Mouse (Mus musculus) MEL (cell line): ENCODE data around the gene Bcat2. TPM values are rescaled to one million over a fixed set of nuclear protein-coding genes. Genes with fewer than 3 reads are reported as not detected.

Experiments used
- DNase-seq: peaks from one replicate; pipeline ENCODE4 v3.0.0; 2011; ENCODE audit warnings: low read depth, low spot score
- H3K27ac ChIP-seq: 2 replicates; pipeline ENCODE4 v1.5.1; 2012; ENCODE audit warnings: low read depth, mild to moderate bottlenecking, control low read depth, low read length, moderate library complexity; ENCODE audit not compliant: control insufficient read depth
- H3K27me3 ChIP-seq, 2 experiments: fragments of 150-350 bp in 1 of 2; sonication (generic) in 1 of 2; 2 replicates each; pipeline ENCODE4 v1.6.1; 2012; ENCODE audit warnings: low read length in 2 of 2, mild to moderate bottlenecking in 2 of 2, improper control_type of control experiment in 1 of 2, moderate library complexity in 1 of 2; ENCODE audit not compliant: insufficient read depth in 2 of 2, control insufficient read depth in 1 of 2
- H3K36me3 ChIP-seq, 2 experiments: 2 replicates each; pipeline ENCODE4 v1.6.1; 2012 to 2014; ENCODE audit warnings: low read length in 2 of 2, improper control_type of control experiment in 1 of 2, inconsistent platforms in 1 of 2, mild to moderate bottlenecking in 1 of 2; ENCODE audit not compliant: insufficient read depth in 2 of 2, control insufficient read depth in 1 of 2
- H3K4me1 ChIP-seq, 2 experiments: fragments of 150-350 bp in 1 of 2; sonication (generic) in 1 of 2; 2 replicates each; pipeline ENCODE4 v1.6.1; 2012; ENCODE audit warnings: low read length in 2 of 2, improper control_type of control experiment in 1 of 2, mild to moderate bottlenecking in 1 of 2; ENCODE audit not compliant: insufficient read depth in 2 of 2, control insufficient read depth in 1 of 2
- H3K4me3 ChIP-seq, 2 experiments: fragments of 150-350 bp in 1 of 2; sonication (generic) in 1 of 2; 2 replicates each; pipeline ENCODE4 v1.5.1; 2012; ENCODE audit warnings: low read depth in 2 of 2, low read length in 2 of 2, mild to moderate bottlenecking in 2 of 2, moderate library complexity in 2 of 2, control low read depth in 1 of 2, improper control_type of control experiment in 1 of 2; ENCODE audit not compliant: control insufficient read depth in 1 of 2, insufficient read depth in 1 of 2
- H3K79me2 ChIP-seq: 2 replicates; pipeline ENCODE4 v1.6.1; 2012; ENCODE audit warnings: mild to moderate bottlenecking, low read length, moderate library complexity; ENCODE audit not compliant: control insufficient read depth, poor library complexity, insufficient read depth
- H3K9ac ChIP-seq: 2 replicates; pipeline ENCODE4 v1.6.1; 2012; ENCODE audit warnings: low read depth, mild to moderate bottlenecking, control low read depth, low read length, moderate library complexity; ENCODE audit not compliant: control insufficient read depth, poor library complexity, severe bottlenecking
- H3K9me3 ChIP-seq: fragments of 150-350 bp; sonication (generic); replicated peaks from 2 replicates; pipeline ENCODE4 v1.6.1; 2012; ENCODE audit warnings: mild to moderate bottlenecking, low read length, improper control_type of control experiment, moderate library complexity; ENCODE audit not compliant: insufficient read depth
- CHD1 ChIP-seq: IDR thresholded peaks from 2 replicates; pipeline ENCODE4 v1.6.1; 2012; ENCODE audit warnings: low read depth, mild to moderate bottlenecking, inconsistent platforms, low read length, improper control_type of control experiment
- CHD2 ChIP-seq: IDR thresholded peaks from 2 replicates; pipeline ENCODE4 v1.6.1; 2011; ENCODE audit warnings: low read length, improper control_type of control experiment
- E2F4 ChIP-seq: IDR thresholded peaks from 2 replicates; pipeline ENCODE4 v1.6.1; 2011; ENCODE audit warnings: low read depth, low read length, improper control_type of control experiment, borderline replicate concordance
- ELF1 ChIP-seq: IDR thresholded peaks from 2 replicates; pipeline ENCODE4 v1.6.1; 2014; ENCODE audit warnings: low read depth, mild to moderate bottlenecking, inconsistent platforms, low read length, improper control_type of control experiment, moderate library complexity
- EP300 ChIP-seq, 2 experiments: IDR thresholded peaks; 2 replicates each; pipeline ENCODE4 v1.6.1; 2011; ENCODE audit warnings: improper control_type of control experiment in 2 of 2, low read length in 2 of 2, low read depth in 1 of 2, mild to moderate bottlenecking in 1 of 2
- GABPA ChIP-seq: IDR thresholded peaks from 2 replicates; pipeline ENCODE4 v1.6.1; 2012; ENCODE audit warnings: low read depth, mild to moderate bottlenecking, inconsistent platforms, low read length, improper control_type of control experiment, moderate library complexity
- HCFC1 ChIP-seq: IDR thresholded peaks from 2 replicates; pipeline ENCODE4 v1.6.1; 2012; ENCODE audit warnings: low read depth, mild to moderate bottlenecking, inconsistent platforms, low read length, improper control_type of control experiment, moderate library complexity
- JUND ChIP-seq: IDR thresholded peaks from 2 replicates; pipeline ENCODE4 v1.6.1; 2011; ENCODE audit warnings: low read depth, mild to moderate bottlenecking, improper control_type of control experiment, low read length
- KAT2A ChIP-seq: conservative IDR thresholded peaks from 2 replicates; pipeline ENCODE4 v1.6.1; 2012; ENCODE audit warnings: low read depth, low read length, improper control_type of control experiment, inconsistent platforms
- MAFK ChIP-seq: IDR thresholded peaks from 2 replicates; pipeline ENCODE4 v1.6.1; 2011; ENCODE audit warnings: low read depth, mild to moderate bottlenecking, low read length, improper control_type of control experiment, borderline replicate concordance
- MEF2A ChIP-seq: IDR thresholded peaks from 2 replicates; pipeline ENCODE4 v1.6.1; 2014; ENCODE audit warnings: low read depth, mild to moderate bottlenecking, inconsistent platforms, low read length, improper control_type of control experiment; ENCODE audit not compliant: poor library complexity, insufficient replicate concordance, severe bottlenecking; ENCODE audit errors: extremely low read depth
- NELFE ChIP-seq: IDR thresholded peaks from 2 replicates; pipeline ENCODE4 v1.6.1; 2011; ENCODE audit warnings: low read depth, low read length, improper control_type of control experiment
- POLR2AphosphoS5 ChIP-seq: IDR thresholded peaks from 2 replicates; pipeline ENCODE4 v1.6.1; 2012; ENCODE audit warnings: low read depth, borderline replicate concordance, mild to moderate bottlenecking, inconsistent platforms, low read length, moderate library complexity, mixed read lengths
- RCOR1 ChIP-seq: IDR thresholded peaks from 2 replicates; pipeline ENCODE4 v1.6.1; 2012; ENCODE audit warnings: low read depth, mild to moderate bottlenecking, inconsistent platforms, low read length, improper control_type of control experiment
- SIN3A ChIP-seq: IDR thresholded peaks from 2 replicates; pipeline ENCODE4 v1.6.1; 2012; ENCODE audit warnings: low read length, improper control_type of control experiment, inconsistent platforms
- SMC3 ChIP-seq: IDR thresholded peaks from 2 replicates; pipeline ENCODE4 v1.6.1; 2011; ENCODE audit warnings: low read depth, low read length, improper control_type of control experiment
- TAL1 ChIP-seq: IDR thresholded peaks from 2 replicates; pipeline ENCODE4 v1.6.1; 2012; ENCODE audit warnings: mild to moderate bottlenecking, inconsistent platforms, low read length, moderate library complexity, mixed read lengths
- TBP ChIP-seq: IDR thresholded peaks from 2 replicates; pipeline ENCODE4 v1.8.0; 2011; ENCODE audit warnings: low read depth, low read length, improper control_type of control experiment
- TCF12 ChIP-seq: IDR thresholded peaks from 2 replicates; pipeline ENCODE4 v1.6.1; 2014; ENCODE audit warnings: low read depth, mild to moderate bottlenecking, inconsistent platforms, low read length, improper control_type of control experiment, moderate library complexity
- UBTF ChIP-seq: IDR thresholded peaks from 2 replicates; pipeline ENCODE4 v1.6.1; 2012; ENCODE audit warnings: low read depth, mild to moderate bottlenecking, inconsistent platforms, low read length, improper control_type of control experiment, moderate library complexity, borderline replicate concordance; ENCODE audit not compliant: insufficient read depth
- USF1 ChIP-seq: IDR thresholded peaks from 2 replicates; pipeline ENCODE4 v1.6.1; 2014; ENCODE audit warnings: low read depth, mild to moderate bottlenecking, inconsistent platforms, low read length, improper control_type of control experiment, moderate library complexity
- ZKSCAN1 ChIP-seq: IDR thresholded peaks from 2 replicates; pipeline ENCODE4 v1.6.1; 2012; ENCODE audit warnings: low read depth, mild to moderate bottlenecking, inconsistent platforms, low read length, improper control_type of control experiment, moderate library complexity
- ZNF384 ChIP-seq: IDR thresholded peaks from 2 replicates; pipeline ENCODE4 v1.6.1; 2012; ENCODE audit warnings: low read depth, mild to moderate bottlenecking, inconsistent platforms, low read length, improper control_type of control experiment
- polyA plus RNA-seq, 2 experiments: library from polyadenylated mRNA; stranded (reverse) in 1 of 2; unstranded in 1 of 2; fragments of >175 nt in 1 of 2; fragments of >200 nt in 1 of 2; gene quantifications; 2 replicates each; pipeline versions ENCODE4 v1.2.1 to v1.2.4; 2012; ENCODE audit warnings: low replicate concordance in 2 of 2, low read depth in 1 of 2; ENCODE audit not compliant: insufficient read length in 2 of 2, insufficient read depth in 1 of 2, missing spikeins in 1 of 2
- total RNA-seq: library from RNA; depleted of rRNA; stranded (reverse); fragments of 300-350 nt; gene quantifications from 2 replicates; pipeline ENCODE4 v1.2.3, GENCODE M21; 2012

Gene Bcat2
- total and polyA plus RNA-seq, 3 experiments = 49.4 to 140 TPM; not detected in 1

DNA sequence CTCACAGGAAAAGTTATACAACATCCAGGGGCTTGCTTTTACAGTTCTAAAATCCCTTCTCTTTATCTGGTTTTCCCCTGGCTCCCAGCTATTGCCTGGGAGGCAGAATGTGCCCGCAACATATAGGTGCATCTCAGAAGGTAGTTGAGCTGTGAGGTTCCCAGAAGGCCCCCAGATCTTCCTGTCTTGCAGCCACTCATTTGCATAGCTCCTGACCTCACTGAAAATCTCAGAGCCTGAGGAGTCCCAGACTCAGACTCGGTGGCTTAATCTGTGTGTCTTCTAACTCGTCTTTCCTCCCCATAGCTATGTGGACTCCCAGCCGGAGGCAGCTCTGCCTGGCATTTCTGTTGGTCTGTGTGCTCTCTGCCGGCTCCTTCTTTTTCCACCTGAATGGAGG, 48.4 kb downstream of the Bcat2 start:
- DNase-seq = no peak
- Histone ChIP-seq H3K4me3 (no peak overlapping the region), H3K9me3 (no peaks in the 10 kb centered on the region), H3K79me2 (no peaks in the 10 kb centered on the region), H3K9ac (no peak overlapping the region), H3K4me1 (peaks cover 9 to 26% of the 10 kb centered on the region in 2 experiments; a peak in 3 of 4 replicates), H3K36me3 (peaks cover 0 to 2% of the 10 kb centered on the region in 2 experiments; a peak in 2 of 4 replicates), H3K27me3 (peaks cover 0 to 2% of the 10 kb centered on the region in 2 experiments; a peak in 2 of 4 replicates), H3K27ac (no peak overlapping the region)
- TF ChIP-seq TAL1 (no peak), MEF2A (no peak), E2F4 (no peak), USF1 (no peak), KAT2A (no peak), EP300 (IDR thresholded peaks at IDR 0.05; ENCODE audit: low read depth in 1 of 2, low read length in 2 of 2) (no peak), UBTF (no peak), JUND (no peak), ZKSCAN1 (no peak)

DNA sequence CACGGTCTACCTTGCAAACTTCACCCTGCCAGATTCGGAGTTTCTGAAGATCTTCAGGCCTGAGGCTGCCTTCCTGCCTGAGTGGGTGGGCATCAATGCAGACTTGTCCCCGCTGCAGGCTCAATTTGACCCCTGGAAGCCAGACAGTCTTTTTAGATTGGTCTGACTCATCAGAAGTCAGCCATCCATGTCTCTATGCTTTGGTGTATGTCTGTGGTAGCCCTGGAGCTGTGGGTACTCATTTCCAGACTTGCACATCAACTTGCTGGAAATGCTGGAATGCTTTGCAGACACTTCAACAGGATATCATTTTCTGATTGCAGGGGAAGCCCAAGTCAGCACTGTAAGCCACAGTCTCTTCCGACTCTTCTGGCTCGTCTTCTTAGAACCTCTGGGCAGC, 49.6 kb downstream of the Bcat2 start:
- no peak overlapping the region for H3K9ac ChIP-seq

More for the DNA sequence above, 49.6 kb downstream of the Bcat2 start:
- TF ChIP-seq ZNF384 (no peak), CHD1 (no peak), POLR2AphosphoS5 (no peak), NELFE (no peak), TBP (no peak), SMC3 (no peak), ELF1 (no peak), GABPA (no peak), E2F4 (no peak), ZKSCAN1 (no peak), CHD2 (no peak), HCFC1 (no peak), TAL1 (no peak), TCF12 (no peak), SIN3A (no peak), MAFK (no peak), RCOR1 (no peak)
- Histone ChIP-seq H3K79me2 (no peaks in the 10 kb centered on the region), H3K4me3 (no peak overlapping the region), H3K27ac (no peak overlapping the region), H3K36me3 (peaks cover 0 to 2% of the 10 kb centered on the region in 2 experiments; a peak in 1 of 4 replicates), H3K4me1 (peaks cover 8 to 18% of the 10 kb centered on the region in 2 experiments; a peak in 3 of 4 replicates), H3K9me3 (no peaks in the 10 kb centered on the region), H3K27me3 (peaks cover 0 to 2% of the 10 kb centered on the region in 2 experiments; a peak in 2 of 4 replicates)
- no peak for DNase-seq
